Mouse (Mus musculus): ENCODE results near the gene Pdcd1.
"Not testable (repeated sequence)": the region's sequence is repeated elsewhere in the genome, so short reads cannot be mapped to it uniquely, and the experiment has no call there.

The Pdcd1 gene

GRCm38 (mm10) chr1:94052373-94052772 lies at the start of gene Pdcd1:
Gene Pdcd1, minus strand, starts transcription at chr1:94052553.
- in situ Hi-C loops (cut with MboI, MseI): no loop called here

DNA sequence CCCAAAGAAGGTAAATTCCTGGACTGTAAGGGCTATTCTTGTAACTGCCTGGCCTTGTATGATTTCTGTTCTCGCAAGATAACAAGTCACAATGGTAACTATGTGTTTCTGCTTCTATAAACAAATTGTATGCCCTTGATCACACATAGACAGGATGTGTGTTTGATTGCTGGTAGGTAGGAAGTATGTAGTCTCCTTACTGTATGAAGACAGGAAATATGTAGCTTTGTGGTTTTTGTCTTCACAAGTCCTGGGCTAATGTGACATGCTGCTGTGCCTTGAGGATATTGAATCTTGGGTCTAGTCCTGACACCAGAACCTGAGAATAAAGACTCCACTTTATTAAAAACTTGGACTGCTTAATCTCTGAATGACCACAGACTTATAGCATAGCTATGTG lies 39.4 kb upstream of the Pdcd1 start:
- in situ Hi-C loops (cut with MboI, MseI): no loop called here

DNA sequence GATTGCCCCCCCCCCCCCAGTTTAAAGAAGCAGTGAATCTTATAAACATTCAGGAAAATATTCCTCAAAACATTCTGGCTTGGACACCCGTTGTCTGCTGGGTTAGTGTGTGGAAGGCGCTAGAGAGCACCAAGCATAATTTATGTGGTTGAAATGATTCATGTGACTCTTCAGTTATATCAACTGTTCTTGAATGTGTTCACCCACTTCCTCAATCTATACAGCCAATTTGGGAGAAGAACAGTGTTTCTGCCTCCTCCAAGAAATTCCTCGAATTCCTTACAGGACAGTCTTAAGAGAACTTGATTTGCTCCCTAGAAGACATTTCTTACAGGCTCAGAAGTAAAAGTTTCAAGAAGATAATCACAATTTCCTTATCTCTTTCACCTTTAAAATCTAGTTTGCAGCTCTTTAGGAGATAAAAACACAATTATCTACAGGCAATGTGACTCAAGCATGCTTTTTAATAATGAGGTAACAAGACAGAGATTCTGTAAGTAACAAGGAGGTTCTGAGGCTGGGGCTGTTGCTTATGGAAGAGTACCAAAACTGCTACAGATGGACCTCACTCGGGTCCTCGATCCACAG lies 34.1 kb upstream of the Pdcd1 start:
- in situ Hi-C loops (cut with MboI, MseI): no loop called here

DNA sequence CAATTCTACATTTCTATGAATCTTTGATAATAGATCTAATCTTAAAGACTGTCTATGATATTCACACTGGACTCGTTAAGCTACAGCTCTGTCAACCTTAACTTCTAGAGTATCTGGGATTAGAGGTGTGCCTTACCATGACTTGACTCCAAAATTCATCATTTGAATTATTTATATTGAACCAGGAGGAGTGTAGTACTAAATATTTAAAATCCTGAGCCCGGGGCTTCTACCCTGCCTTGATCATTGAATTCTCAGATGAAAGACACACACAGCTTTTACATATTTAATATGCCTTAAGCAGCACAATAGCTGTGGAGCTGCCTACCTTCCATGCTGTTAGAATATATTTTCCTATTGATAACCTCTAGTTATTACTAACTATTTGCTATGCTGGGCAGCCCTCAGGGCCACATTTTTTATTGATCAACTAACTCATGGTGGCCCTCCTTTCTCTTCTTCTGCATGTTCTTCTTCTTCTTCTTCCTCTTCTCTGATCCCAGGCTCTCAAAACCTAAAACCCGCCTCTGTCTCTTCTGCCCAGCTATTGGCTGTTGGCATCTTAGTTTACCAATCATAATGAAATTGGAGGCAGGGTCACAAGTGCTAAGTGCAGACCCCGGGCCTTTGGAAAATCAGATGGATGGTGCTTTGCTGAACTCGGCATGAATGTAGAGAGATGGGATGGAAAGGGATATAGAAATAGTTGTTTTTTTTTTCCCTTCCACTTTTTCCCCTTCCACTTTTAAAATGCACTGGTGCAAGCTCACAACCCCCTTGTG lies 33.2 kb upstream of the Pdcd1 start:
- in situ Hi-C loops (cut with MboI, MseI): no loop called here

GRCm38 (mm10) chr1:94081761-94082160 lies 29.4 kb upstream of the Pdcd1 start:
- in situ Hi-C loops (cut with MboI, MseI): loop anchor here (5.0 kb wide), 2 partner anchors 44 to 104 kb away; no protein-coding TSS in a partner anchor

DNA sequence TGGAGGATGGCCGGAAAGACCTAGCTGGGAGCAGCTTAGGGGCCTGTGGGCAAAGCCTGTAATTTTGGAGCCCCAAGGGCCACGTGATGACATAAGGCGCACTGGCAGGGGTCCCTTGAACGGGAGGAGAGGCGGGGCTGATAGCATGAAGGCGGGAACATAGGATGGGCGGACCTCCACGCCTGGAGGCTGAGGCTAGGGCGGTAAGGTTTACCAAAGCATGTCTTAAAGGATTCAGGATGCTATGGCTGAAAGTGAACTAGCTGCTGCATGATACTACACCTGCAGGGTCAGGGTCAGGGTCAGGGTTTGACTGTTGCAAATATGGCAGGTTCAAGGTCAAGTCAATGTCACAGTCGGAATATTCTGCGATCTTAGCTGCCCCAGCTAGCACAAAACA lies 28.8 kb upstream of the Pdcd1 start:
- in situ Hi-C loops (cut with MboI, MseI): loop anchor here (5.0 kb wide), 2 partner anchors 44 to 104 kb away; no protein-coding TSS in a partner anchor

GRCm38 (mm10) chr1:94080718-94081117 lies 28.4 kb upstream of the Pdcd1 start:
- in situ Hi-C loops (cut with MboI, MseI): loop anchor here (5.0 kb wide), 2 partner anchors 43 to 103 kb away; no protein-coding TSS in a partner anchor

DNA sequence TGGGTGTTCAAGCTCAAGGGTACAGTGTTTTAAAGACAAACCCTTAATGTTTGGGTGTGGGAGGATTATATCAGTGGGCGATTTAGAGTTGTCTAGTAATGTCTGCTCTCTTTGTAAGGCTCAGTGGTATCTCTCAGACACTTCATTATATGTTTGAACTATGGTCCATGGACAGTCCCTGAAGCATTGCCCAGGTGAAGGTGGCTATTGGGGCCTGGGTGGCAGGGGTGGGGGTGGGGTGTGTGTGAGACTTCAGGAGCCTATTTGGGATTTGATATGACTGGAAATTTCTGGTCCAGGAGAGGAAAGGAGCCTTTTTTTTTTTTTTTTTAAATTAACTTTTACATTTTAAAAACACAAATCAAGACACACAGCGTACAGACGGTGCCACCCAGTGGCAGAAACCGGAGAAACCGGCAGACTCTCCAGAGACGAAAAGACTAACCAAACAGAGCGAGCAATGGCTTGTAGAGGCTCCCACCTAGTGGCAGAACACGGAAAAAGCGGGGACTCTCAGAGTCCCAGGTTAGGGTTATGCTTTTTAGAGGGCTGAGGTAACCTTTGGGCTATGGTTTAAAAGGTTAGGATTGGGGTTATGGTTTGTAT lies 26.6 kb upstream of the Pdcd1 start:
- in situ Hi-C loops (cut with MboI, MseI): loop anchor here (10.0 kb wide), 1 partner anchor 234 kb away; no protein-coding TSS in a partner anchor

DNA sequence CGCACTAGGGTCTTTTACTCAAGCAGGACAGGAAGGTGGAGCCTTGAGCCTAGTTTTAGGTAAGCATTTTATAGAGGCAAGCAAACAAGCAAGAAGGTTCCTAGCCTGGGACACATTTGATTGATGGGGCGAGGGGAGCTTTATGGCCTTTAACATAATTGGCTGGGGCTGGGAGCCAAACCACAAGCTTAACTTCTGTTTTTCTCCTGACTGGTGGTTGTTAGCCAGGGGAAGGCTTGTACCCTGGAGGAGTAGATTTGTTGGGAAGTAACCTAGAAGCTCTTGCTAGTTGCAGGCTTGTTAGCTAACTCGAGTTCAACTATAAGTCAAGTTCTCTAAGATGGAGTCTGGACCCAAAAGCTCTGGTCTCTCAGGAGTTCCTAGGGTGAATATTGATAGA lies 26.0 kb upstream of the Pdcd1 start:
- in situ Hi-C loops (cut with MboI, MseI): loop anchor here (10.0 kb wide), 1 partner anchor 234 kb away; no protein-coding TSS in a partner anchor

GRCm38 (mm10) chr1:94076702-94077101 lies 24.3 kb upstream of the Pdcd1 start:
- in situ Hi-C loops (cut with MboI, MseI): loop anchor here (10.0 kb wide), 1 partner anchor 232 kb away; no protein-coding TSS in a partner anchor

DNA sequence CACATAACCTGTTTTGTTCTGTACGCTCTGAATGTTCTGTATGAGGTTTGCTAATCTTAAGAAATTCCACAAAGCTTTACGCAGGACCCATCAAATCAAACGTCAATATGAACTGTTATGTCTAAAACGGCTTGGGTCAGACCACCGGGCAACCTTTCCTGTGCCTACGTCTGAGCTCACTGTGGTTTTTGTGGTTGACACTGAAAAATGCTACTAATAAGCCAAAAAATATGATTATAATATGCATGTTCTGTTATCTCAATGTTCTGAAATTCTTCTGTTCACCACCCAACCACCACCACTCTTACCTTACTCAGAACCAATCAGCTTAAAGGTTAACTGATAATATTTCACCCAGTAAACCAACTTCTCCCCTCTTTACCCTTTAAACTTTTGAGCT lies 22.4 kb upstream of the Pdcd1 start:
- in situ Hi-C loops (cut with MboI, MseI): loop anchor here (5.0 to 10.0 kb wide), 2 partner anchors 162 to 230 kb away; no protein-coding TSS in a partner anchor

GRCm38 (mm10) chr1:94058281-94058680 lies 5.9 kb upstream of the Pdcd1 start:
- in situ Hi-C loops (cut with MboI, MseI): not testable (repeated sequence)

GRCm38 (mm10) chr1:94057401-94057800 lies 5.0 kb upstream of the Pdcd1 start:
- in situ Hi-C loops (cut with MboI, MseI): no loop called here

DNA sequence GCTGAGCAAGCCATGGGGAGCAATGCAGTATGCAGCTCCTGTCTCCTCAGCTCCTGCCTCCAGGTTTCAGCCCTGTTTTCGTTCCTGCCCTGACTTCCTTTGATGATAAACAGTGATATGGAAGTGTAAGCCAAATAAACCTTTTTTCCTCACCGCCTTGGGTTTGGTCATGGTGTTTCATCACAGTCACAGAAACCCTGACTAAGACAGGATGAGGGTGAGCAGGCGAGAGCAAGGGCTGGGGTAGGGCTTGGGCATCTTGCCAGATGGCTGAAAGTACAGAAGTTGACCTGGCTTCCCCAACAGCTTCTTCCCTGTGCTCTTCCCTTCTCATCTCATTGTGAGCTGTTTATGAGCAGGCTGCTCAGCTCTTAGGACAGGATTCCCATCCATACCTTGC lies 3.6 kb upstream of the Pdcd1 start:
- in situ Hi-C loops (cut with MboI, MseI): no loop called here

DNA sequence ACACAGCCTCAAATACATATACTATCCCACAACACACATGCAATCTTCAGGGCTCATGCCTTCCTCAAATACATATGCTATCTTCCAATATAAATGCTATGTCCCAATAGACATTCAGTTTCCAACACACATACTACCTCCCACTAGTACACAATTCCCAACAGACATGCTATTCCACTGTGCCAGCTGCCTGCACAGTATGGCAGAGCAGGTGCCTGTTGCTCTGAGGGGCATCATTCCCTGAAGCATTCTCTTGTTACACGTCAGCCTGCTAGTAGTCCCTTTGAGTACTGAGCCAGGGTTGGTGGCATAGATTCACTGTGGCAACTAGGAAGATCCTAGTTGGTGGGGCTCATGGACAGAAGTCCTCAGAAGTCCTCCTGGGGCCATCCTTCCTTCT lies 2.1 kb upstream of the Pdcd1 start:
- in situ Hi-C loops (cut with MboI, MseI): no loop called here

GRCm38 (mm10) chr1:94053530-94054216 lies 1.3 kb upstream of the Pdcd1 start:
- in situ Hi-C loops (cut with MboI, MseI): no loop called here

DNA sequence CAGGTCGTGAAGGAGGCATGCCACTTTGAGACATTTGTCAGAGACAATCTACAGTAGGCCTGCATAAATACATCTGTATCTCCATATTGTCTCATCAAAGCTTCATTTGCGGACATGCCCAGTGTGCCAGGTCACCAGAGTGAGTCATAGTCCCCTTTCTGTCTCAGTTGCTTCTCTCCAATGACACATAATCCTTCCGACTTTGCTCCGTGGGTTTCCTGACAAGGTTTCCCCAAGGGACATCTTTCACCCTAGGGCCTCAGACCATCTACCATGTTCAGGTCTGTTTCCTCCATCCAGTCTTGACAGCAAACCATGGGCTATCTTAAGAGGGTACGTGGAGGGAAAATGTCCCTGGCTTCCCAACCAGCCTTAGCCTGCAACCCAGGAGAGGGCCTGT lies 1.2 kb downstream of the Pdcd1 start:
- in situ Hi-C loops (cut with MboI, MseI): no loop called here

- in situ Hi-C loops (cut with MboI, MseI): loop anchor here (25.0 kb wide), 1 partner anchor 1616 kb away; the partner anchor contains the start of gene St8sia4
These were observed 5.8 kb downstream of the Pdcd1 start for GRCm38 (mm10) chr1:94046544-94046943.

GRCm38 (mm10) chr1:94045559-94045958 lies 6.8 kb downstream of the Pdcd1 start:
- in situ Hi-C loops (cut with MboI, MseI): loop anchor here (25.0 kb wide), 1 partner anchor 1617 kb away; the partner anchor contains the start of gene St8sia4

GRCm38 (mm10) chr1:94040391-94040790 lies 12.0 kb downstream of the Pdcd1 start:
- in situ Hi-C loops (cut with MboI, MseI): loop anchor here (25.0 kb wide), 1 partner anchor 1622 kb away; the partner anchor contains the start of gene St8sia4

DNA sequence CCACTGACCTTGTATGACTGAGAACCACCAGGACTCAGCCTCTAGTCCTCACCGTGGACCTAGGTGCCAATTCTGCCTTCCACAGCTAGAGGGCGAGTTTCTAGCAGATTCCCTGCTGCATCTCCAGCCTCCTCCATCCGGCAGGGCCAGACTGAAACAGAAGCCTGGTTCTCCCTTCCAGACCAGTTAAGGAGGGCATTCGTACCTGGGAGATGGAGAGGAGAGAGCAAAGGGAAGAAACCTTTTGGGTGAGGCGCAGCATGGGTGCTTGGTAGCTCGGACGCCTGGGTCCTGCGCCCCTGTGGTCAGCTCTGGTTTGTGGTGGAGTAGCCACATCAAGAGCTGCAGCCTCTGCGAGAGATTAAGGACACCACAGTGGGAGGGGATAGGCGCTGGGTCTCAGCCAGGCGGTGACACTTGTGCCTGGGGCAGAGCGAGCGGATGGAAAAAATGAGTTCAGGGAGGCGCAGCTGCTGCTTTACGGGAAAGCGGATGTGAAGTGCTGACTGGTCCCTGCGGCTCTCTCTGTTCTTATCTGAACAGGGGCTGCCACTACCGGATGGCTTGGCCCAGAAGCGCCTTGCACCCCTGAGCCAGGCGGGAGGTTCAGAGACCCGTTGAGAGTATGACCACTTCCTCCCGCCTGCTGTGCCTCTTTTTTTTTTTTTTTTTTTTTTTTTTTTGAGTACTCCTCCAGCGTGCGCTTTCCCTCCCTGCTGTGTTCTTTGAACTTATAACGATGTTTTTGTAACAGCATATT lies 17.2 kb downstream of the Pdcd1 start:
- in situ Hi-C loops (cut with MboI, MseI): loop anchor here (5.0 to 25.0 kb wide), 2 partner anchors 47 to 1627 kb away; partner anchors contain the start of gene St8sia4
